Mouse (Mus musculus) liver, postnatal 0 days (tissue): ENCODE data around the gene Macf1. TPM values are rescaled to one million over a fixed set of nuclear protein-coding genes. Genes with fewer than 3 reads are reported as not detected.
"Not testable (repeated sequence)": the region's sequence is repeated elsewhere in the genome, so short reads cannot be mapped to it uniquely, and the experiment has no call there.

Experiments
- ATAC-seq: fragments of 200-750 bp; cut with Nextera tagmentation; 2 replicates; pipeline ENCODE4 v1.8.0; 2017; ENCODE audit warnings: mild to moderate bottlenecking, moderate library complexity
- DNase-seq: peaks from one replicate; pipeline ENCODE4 v3.0.0-alpha.2; 2016
- H3K27ac ChIP-seq: fragments of 300-500 bp; sonication (generic); 2 replicates; pipeline ENCODE4 v1.5.1; 2014; ENCODE audit warnings: antibody characterized with exemption, moderate library complexity, mild to moderate bottlenecking, low read depth
- H3K27me3 ChIP-seq: fragments of 300-500 bp; sonication (generic); 2 replicates; pipeline ENCODE4 v1.6.1; 2014; ENCODE audit warnings: low read length, control low read depth, mixed read lengths; ENCODE audit not compliant: insufficient read depth
- H3K36me3 ChIP-seq: fragments of 300-500 bp; sonication (generic); replicated peaks from 2 replicates; pipeline ENCODE4 v1.6.1; 2014; ENCODE audit warnings: mild to moderate bottlenecking, control low read depth, low read length, moderate library complexity, mixed read lengths; ENCODE audit not compliant: insufficient read depth
- H3K4me1 ChIP-seq: fragments of 300-500 bp; sonication (generic); 2 replicates; pipeline ENCODE4 v1.6.1; 2014; ENCODE audit warnings: antibody characterized with exemption, mild to moderate bottlenecking, control low read depth; ENCODE audit not compliant: insufficient read depth
- H3K4me2 ChIP-seq: fragments of 300-500 bp; sonication (generic); 2 replicates; pipeline ENCODE4 v1.6.1; 2014; ENCODE audit warnings: low read depth, mild to moderate bottlenecking, low read length, moderate library complexity, mixed read lengths
- H3K4me3 ChIP-seq: fragments of 300-500 bp; sonication (generic); 2 replicates; pipeline ENCODE4 v1.5.1; 2014; ENCODE audit warnings: low read depth, low read length
- H3K9ac ChIP-seq: fragments of 300-500 bp; sonication (generic); replicated peaks from 2 replicates; pipeline ENCODE4 v1.6.1; 2014; ENCODE audit warnings: mild to moderate bottlenecking, moderate library complexity
- H3K9me3 ChIP-seq: fragments of 300-500 bp; sonication (generic); 2 replicates; pipeline ENCODE4 v1.6.1; 2016; ENCODE audit warnings: mild to moderate bottlenecking, control low read depth, low read length, mixed read lengths
- CTCF ChIP-seq: sonication (generic); IDR thresholded peaks from 2 replicates; pipeline ENCODE4 v1.5.1; 2016; ENCODE audit warnings: antibody characterized with exemption, low read depth
- EP300 ChIP-seq: IDR thresholded peaks from 2 replicates; pipeline ENCODE4 v1.6.1; 2016; ENCODE audit warnings: antibody characterized with exemption, low read depth, mild to moderate bottlenecking
- WGBS: fragments of 180-500 bp; shearing (Covaris S2); extraction: QIAGEN DNeasy Blood & Tissue Kit; methylation state at CpG from one replicate; pipeline ENCODE4 v1.1.7; 2014; ENCODE audit not compliant: insufficient replicate concordance; 5-methylcytosine and 5-hydroxymethylcytosine counted together
- polyA plus RNA-seq: library from polyadenylated mRNA; unstranded; fragments of >200 nt; fragmentation: Nextera tagmentation; extraction: Ambion mirVana; gene quantifications from 2 replicates; pipeline ENCODE4 v1.2.1, GENCODE M21; 2015

The Macf1 gene
- polyA plus RNA-seq, 1 experiment from 2014 or later = 11.3 TPM

- H3K27me3 ChIP-seq = no peaks in the 10 kb centered on the region
- TF ChIP-seq CTCF (no peak), EP300 (no peak)
- H3K9ac ChIP-seq = no peak overlapping the region
- H3K4me1 ChIP-seq = peaks cover 10% of the 10 kb centered on the region
- no peaks in the 10 kb centered on the region for H3K36me3 ChIP-seq
- H3K9me3 ChIP-seq = no peaks in the 10 kb centered on the region
- no peak overlapping the region for H3K4me2 ChIP-seq
- DNase-seq = no peak
- ATAC-seq = no peak
- H3K27ac ChIP-seq = no peak overlapping the region
- 78% methylated on average over 1 of the region's 1 CpGs for WGBS
- no peak overlapping the region for H3K4me3 ChIP-seq
Observed at GRCm38 (mm10) chr4:123658175-123658574, 26.0 kb downstream of the Macf1 start.

- no peaks in the 10 kb centered on the region for H3K27me3 ChIP-seq
- WGBS = 47% methylated on average over 5 of the region's 5 CpGs
- no peaks in the 10 kb centered on the region for H3K9me3 ChIP-seq
- H3K4me3 ChIP-seq = no peak overlapping the region
- TF ChIP-seq CTCF (no peak), EP300 (peak; percentile 82)
- H3K27ac ChIP-seq = no peak overlapping the region
- peak; percentile 76 for ATAC-seq
- no peak for DNase-seq
- H3K4me1 ChIP-seq = peaks cover 6% of the 10 kb centered on the region; the same call in 1 of the 2 replicates
- no peak overlapping the region for H3K9ac ChIP-seq
- no peak overlapping the region for H3K4me2 ChIP-seq
- H3K36me3 ChIP-seq = no peaks in the 10 kb centered on the region
Observed at GRCm38 (mm10) chr4:123655245-123655644, 28.9 kb downstream of the Macf1 start.

- Histone ChIP-seq H3K4me3 (no peak overlapping the region), H3K27me3 (no peaks in the 10 kb centered on the region), H3K9me3 (no peaks in the 10 kb centered on the region), H3K36me3 (no peaks in the 10 kb centered on the region), H3K9ac (no peak overlapping the region), H3K27ac (no peak overlapping the region), H3K4me1 (peaks cover 6% of the 10 kb centered on the region; the same call in 1 of the 2 replicates), H3K4me2 (no peak overlapping the region)
- DNase-seq = no peak
- TF ChIP-seq CTCF = no peak
- TF ChIP-seq EP300 = no peak
- ATAC-seq = no peak
- 67% methylated on average over 4 of the region's 4 CpGs for WGBS
Observed at GRCm38 (mm10) chr4:123654566-123654965, 29.6 kb downstream of the Macf1 start.

GRCm38 (mm10) chr4:123653446-123653845, 30.7 kb downstream of the Macf1 start:
- not testable (repeated sequence) for H3K9ac ChIP-seq, H3K36me3 ChIP-seq, ATAC-seq, H3K27ac ChIP-seq, DNase-seq, H3K27me3 ChIP-seq, H3K4me3 ChIP-seq, H3K4me1 ChIP-seq, H3K4me2 ChIP-seq, H3K9me3 ChIP-seq
- 87% methylated on average over 5 of the region's 5 CpGs for WGBS

- peak overlapping the region; percentile 36; the same call in 1 of the 2 replicates for H3K27ac ChIP-seq
- no peaks in the 10 kb centered on the region for H3K27me3 ChIP-seq
- ATAC-seq (peak; percentile 26; the same call in 1 of the 2 replicates), DNase-seq (no peak)
- H3K36me3 ChIP-seq = no peaks in the 10 kb centered on the region
- TF ChIP-seq CTCF (no peak), EP300 (no peak)
- no peaks in the 10 kb centered on the region for H3K9me3 ChIP-seq
- H3K4me1 ChIP-seq = peaks cover 6% of the 10 kb centered on the region; the same call in 1 of the 2 replicates
- no peak overlapping the region for H3K4me2 ChIP-seq
- no peak overlapping the region for H3K9ac ChIP-seq
- WGBS = 69% methylated on average over 3 of the region's 3 CpGs
- H3K4me3 ChIP-seq = no peak overlapping the region
Observed at GRCm38 (mm10) chr4:123652130-123652529, 32.0 kb downstream of the Macf1 start.

GRCm38 (mm10) chr4:123649131-123649530, 35.0 kb downstream of the Macf1 start:
- WGBS = 85% methylated on average over 6 of the region's 6 CpGs
- H3K27me3 ChIP-seq = no peaks in the 10 kb centered on the region
- H3K9ac ChIP-seq = no peak overlapping the region
- H3K4me3 ChIP-seq = no peak overlapping the region
- no peak for ATAC-seq
- no peak overlapping the region for H3K27ac ChIP-seq
- no peaks in the 10 kb centered on the region for H3K9me3 ChIP-seq
- peaks cover 6% of the 10 kb centered on the region; the same call in 1 of the 2 replicates for H3K4me1 ChIP-seq
- no peaks in the 10 kb centered on the region for H3K36me3 ChIP-seq
- TF ChIP-seq EP300 (no peak), CTCF (no peak)
- no peak for DNase-seq
- H3K4me2 ChIP-seq = no peak overlapping the region

- no peak overlapping the region for H3K9ac ChIP-seq
- no peak overlapping the region for H3K4me2 ChIP-seq
- ATAC-seq = peak; percentile 47; the same call in 1 of the 2 replicates
- H3K36me3 ChIP-seq = no peaks in the 10 kb centered on the region
- WGBS = 65% methylated on average over 4 of the region's 4 CpGs
- TF ChIP-seq EP300 (no peak), CTCF (no peak)
- H3K9me3 ChIP-seq = no peaks in the 10 kb centered on the region
- peak overlapping the region; percentile 57 for H3K27ac ChIP-seq
- DNase-seq = no peak
- no peak overlapping the region for H3K4me3 ChIP-seq
- H3K27me3 ChIP-seq = no peaks in the 10 kb centered on the region
- H3K4me1 ChIP-seq = peaks cover 5% of the 10 kb centered on the region; the same call in 1 of the 2 replicates
Observed at GRCm38 (mm10) chr4:123647668-123648067, 36.5 kb downstream of the Macf1 start.
